In genomic region chr7:142146033-142146432, GRCm38 (mm10) we compare ENCODE assay signal across 9 mouse cellular contexts. TPM values are rescaled to one million over a fixed set of nuclear protein-coding genes. Genes with fewer than 3 reads are reported as not detected.
DNase-seq lines count a peak whose midpoint lies in the region; ATAC-seq and TF ChIP-seq lines count a peak whose summit lies in the region.
"Had no signal": no experiment of that assay in that cellular context is flagged by ENCODE, and none has a peak within 500 bp of the region (broad histone marks: within the 10 kb centered on the region; RNA-seq: fewer than 3 reads in every experiment).

No protein-coding gene starts in this region.

- no peaks in the 10 kb centered on the region for H3K27me3 ChIP-seq in forebrain, embryonic 14.5 days (replicated peaks; ENCODE audit: control insufficient read depth, insufficient read depth, low read length)
- no peaks in the 10 kb centered on the region for H3K27me3 ChIP-seq in forebrain, embryonic 13.5 days
- H3K27me3 ChIP-seq in spleen, adult 2 months (ENCODE audit: control insufficient read depth, insufficient read depth, low read length) = no peaks in the 10 kb centered on the region
- no peaks in the 10 kb centered on the region for H3K27me3 ChIP-seq in hindbrain, postnatal 0 days (ENCODE audit: insufficient read depth, low read length)
- H3K27me3 ChIP-seq in liver, embryonic 14.5 days (ENCODE audit: control insufficient read depth, insufficient read depth, low read length) = no peaks in the 10 kb centered on the region

- TF ChIP-seq EP300 in liver, embryonic 14.5 days (IDR thresholded peaks at IDR 0.05; ENCODE audit: low read depth) = no peak

- no peak for TF ChIP-seq CTCF in spleen, adult 2 months (IDR thresholded peaks at IDR 0.05; ENCODE audit: extremely low read depth, insufficient read depth, insufficient read length, insufficient replicate concordance)
- peak; percentile 66 for TF ChIP-seq CTCF in hindbrain, postnatal 0 days (IDR thresholded peaks at IDR 0.05; ENCODE audit: low read depth)
- peak; percentile 51 for TF ChIP-seq CTCF in liver, embryonic 14.5 days (IDR thresholded peaks at IDR 0.05; ENCODE audit: low read depth)

- ATAC-seq in forebrain, embryonic 14.5 days = no peak
- no peak for ATAC-seq in forebrain, embryonic 13.5 days
- no peak for ATAC-seq in hindbrain, postnatal 0 days
- no peak for ATAC-seq in liver, embryonic 14.5 days (ENCODE audit: insufficient read depth)

- H3K4me2 ChIP-seq in forebrain, embryonic 14.5 days (ENCODE audit: low read length) = no peak overlapping the region
- no peak overlapping the region for H3K4me2 ChIP-seq in forebrain, embryonic 13.5 days
- H3K4me2 ChIP-seq in hindbrain, postnatal 0 days (ENCODE audit: low read depth, low read length) = no peak overlapping the region
- H3K4me2 ChIP-seq in liver, embryonic 14.5 days (ENCODE audit: low read depth) = no peak overlapping the region

- no peak for TF ChIP-seq POLR2A in spleen, adult 2 months (IDR thresholded peaks at IDR 0.05; ENCODE audit: low read depth, low read length)

- H3K27ac ChIP-seq in forebrain, embryonic 14.5 days (ENCODE audit: low read depth, low read length) = no peak overlapping the region
- H3K27ac ChIP-seq in forebrain, embryonic 13.5 days = no peak overlapping the region
- H3K27ac ChIP-seq in spleen, adult 2 months (ENCODE audit: insufficient read depth, low read length) = no peak overlapping the region
- H3K27ac ChIP-seq in hindbrain, postnatal 0 days = no peak overlapping the region
- no peak overlapping the region for H3K27ac ChIP-seq in liver, embryonic 14.5 days

- DNase-seq in forebrain, embryonic 14.5 days (ENCODE audit: low spot score) = peak; percentile 77
- DNase-seq in spleen, adult 2 months (ENCODE audit: low read depth in 1 of 2, low spot score in 2 of 2) = peak; percentile 4 to 7
- no peak for DNase-seq in spleen, postnatal 4 days (ENCODE audit: low spot score in 2 of 2)
- peak; percentile 16 for DNase-seq in cerebellum, adult 8-10 months
- DNase-seq in hindbrain, postnatal 0 days (ENCODE audit: low spot score) = peak; percentile 73
- DNase-seq in liver, embryonic 14.5 days (ENCODE audit: low read depth in 3 of 3, low spot score in 3 of 3) = peak in 2 of 3 experiments; percentile 14 to 19
- peak; percentile 25 for DNase-seq in right cerebral cortex, postnatal 14 days

- H3K9ac ChIP-seq in forebrain, embryonic 14.5 days (ENCODE audit: low read length) = no peak overlapping the region
- H3K9ac ChIP-seq in forebrain, embryonic 13.5 days = no peak overlapping the region
- no peak overlapping the region for H3K9ac ChIP-seq in hindbrain, postnatal 0 days (replicated peaks; ENCODE audit: low read length)
- no peak overlapping the region for H3K9ac ChIP-seq in liver, embryonic 14.5 days (replicated peaks)

- no peaks in the 10 kb centered on the region for H3K4me1 ChIP-seq in forebrain, embryonic 14.5 days (ENCODE audit: control insufficient read depth, insufficient read depth, low read length)
- H3K4me1 ChIP-seq in forebrain, embryonic 13.5 days = no peaks in the 10 kb centered on the region
- H3K4me1 ChIP-seq in spleen, adult 2 months (ENCODE audit: control insufficient read depth, insufficient read depth, insufficient read length) = no peaks in the 10 kb centered on the region
- no peaks in the 10 kb centered on the region for H3K4me1 ChIP-seq in hindbrain, postnatal 0 days (ENCODE audit: insufficient read depth, low read length)
- H3K4me1 ChIP-seq in liver, embryonic 14.5 days (replicated peaks; ENCODE audit: control insufficient read depth in 2 of 2, insufficient read depth in 2 of 2, low read length in 1 of 2) = no peaks in the 10 kb centered on the region

- no peaks in the 10 kb centered on the region for H3K36me3 ChIP-seq in forebrain, embryonic 14.5 days (ENCODE audit: control insufficient read depth, insufficient read depth, low read length)
- H3K36me3 ChIP-seq in forebrain, embryonic 13.5 days (ENCODE audit: poor library complexity, severe bottlenecking) = no peaks in the 10 kb centered on the region
- no peaks in the 10 kb centered on the region for H3K36me3 ChIP-seq in spleen, adult 2 months (ENCODE audit: control insufficient read depth, insufficient read depth, low read length)
- no peaks in the 10 kb centered on the region for H3K36me3 ChIP-seq in hindbrain, postnatal 0 days (ENCODE audit: insufficient read depth, low read length)
- H3K36me3 ChIP-seq in liver, embryonic 14.5 days (replicated peaks; ENCODE audit: control insufficient read depth, insufficient read depth, low read depth) = no peaks in the 10 kb centered on the region

- H3K4me3 ChIP-seq in forebrain, embryonic 14.5 days (ENCODE audit: low read depth, low read length) = no peak overlapping the region
- no peak overlapping the region for H3K4me3 ChIP-seq in forebrain, embryonic 13.5 days
- H3K4me3 ChIP-seq in spleen, adult 2 months (ENCODE audit: extremely low read depth, insufficient read depth, insufficient read length) = no peak overlapping the region
- no peak overlapping the region for H3K4me3 ChIP-seq in hindbrain, postnatal 0 days (ENCODE audit: low read length)
- no peak overlapping the region for H3K4me3 ChIP-seq in liver, embryonic 14.5 days (ENCODE audit: insufficient read depth in 1 of 2, low read depth in 2 of 2, low read length in 2 of 2)

- 0% methylated on average over 1 of the region's 1 CpGs for WGBS in forebrain, embryonic 14.5 days
- WGBS in forebrain, embryonic 13.5 days = 4% methylated on average over 1 of the region's 1 CpGs
- 10% methylated on average over 1 of the region's 1 CpGs for WGBS in spleen, adult 2 months
- WGBS in hindbrain, postnatal 0 days = 10% methylated on average over 1 of the region's 1 CpGs
- 3% methylated on average over 1 of the region's 1 CpGs for WGBS in liver, embryonic 14.5 days (ENCODE audit: insufficient replicate concordance)

- no peaks in the 10 kb centered on the region for H3K9me3 ChIP-seq in forebrain, embryonic 14.5 days (replicated peaks; ENCODE audit: control insufficient read depth, low read length)
- no peaks in the 10 kb centered on the region for H3K9me3 ChIP-seq in forebrain, embryonic 13.5 days (replicated peaks)
- H3K9me3 ChIP-seq in hindbrain, postnatal 0 days (ENCODE audit: low read length) = no peaks in the 10 kb centered on the region
- no peaks in the 10 kb centered on the region for H3K9me3 ChIP-seq in liver, embryonic 14.5 days (ENCODE audit: control insufficient read depth, low read length)

RNA-seq across cellular contexts. Expression of gene Gm45337, which starts 1.6 kb away (rescaled TPM):
- polyA plus RNA-seq in forebrain, embryonic 14.5 days (2014; fragmentation: Nextera tagmentation; extraction: Ambion mirVana) = not detected in 2 replicates
- polyA plus RNA-seq in forebrain, embryonic 13.5 days (2015; fragmentation: Nextera tagmentation; extraction: Ambion mirVana) = not detected in 2 replicates
- not detected in 2 replicates for polyA plus RNA-seq in spleen, adult 2 months (2012; rRNA removed)
- not detected in 2 replicates for total RNA-seq in hindbrain, postnatal 0 days (2014; rRNA removed)
- not detected in 2 replicates for polyA plus RNA-seq in hindbrain, postnatal 0 days (2015; fragmentation: Nextera tagmentation; extraction: Ambion mirVana)
- not detected in 2 replicates for polyA plus RNA-seq in liver, embryonic 14.5 days (2012; rRNA removed)
- polyA plus RNA-seq in liver, embryonic 14.5 days (2014; fragmentation: Nextera tagmentation; extraction: Ambion mirVana) = not detected in 2 replicates
- total RNA-seq: hematopoietic stem cell, adult 5-6 weeks had no signal

RNA-seq across cellular contexts. Expression of gene Gm39115, which starts 10.2 kb away (rescaled TPM):
- not detected in 2 replicates for polyA plus RNA-seq in forebrain, embryonic 14.5 days (2014; fragmentation: Nextera tagmentation; extraction: Ambion mirVana)
- not detected in 2 replicates for polyA plus RNA-seq in forebrain, embryonic 13.5 days (2015; fragmentation: Nextera tagmentation; extraction: Ambion mirVana)
- not detected in 2 replicates for polyA plus RNA-seq in spleen, adult 2 months (2012; rRNA removed)
- not detected in 2 replicates for total RNA-seq in hindbrain, postnatal 0 days (2014; rRNA removed)
- polyA plus RNA-seq in hindbrain, postnatal 0 days (2015; fragmentation: Nextera tagmentation; extraction: Ambion mirVana) = not detected in 2 replicates
- polyA plus RNA-seq in liver, embryonic 14.5 days (2012; rRNA removed) = not detected in 2 replicates
- not detected in 2 replicates for polyA plus RNA-seq in liver, embryonic 14.5 days (2014; fragmentation: Nextera tagmentation; extraction: Ambion mirVana)
- total RNA-seq: hematopoietic stem cell, adult 5-6 weeks had no signal

RNA-seq across cellular contexts. Expression of gene Gm29735, which starts 10.9 kb away (rescaled TPM):
- not detected in 2 replicates for polyA plus RNA-seq in forebrain, embryonic 14.5 days (2014; fragmentation: Nextera tagmentation; extraction: Ambion mirVana)
- polyA plus RNA-seq in forebrain, embryonic 13.5 days (2015; fragmentation: Nextera tagmentation; extraction: Ambion mirVana) = not detected in 2 replicates
- not detected in 2 replicates for polyA plus RNA-seq in spleen, adult 2 months (2012; rRNA removed)
- total RNA-seq in hindbrain, postnatal 0 days (2014; rRNA removed) = not detected in 2 replicates
- polyA plus RNA-seq in hindbrain, postnatal 0 days (2015; fragmentation: Nextera tagmentation; extraction: Ambion mirVana) = not detected in 2 replicates
- not detected in 2 replicates for polyA plus RNA-seq in liver, embryonic 14.5 days (2012; rRNA removed)
- not detected in 2 replicates for polyA plus RNA-seq in liver, embryonic 14.5 days (2014; fragmentation: Nextera tagmentation; extraction: Ambion mirVana)
- total RNA-seq: hematopoietic stem cell, adult 5-6 weeks had no signal

RNA-seq across cellular contexts. Expression of gene Gm4553, which starts 19.5 kb away (rescaled TPM):
- polyA plus RNA-seq in forebrain, embryonic 14.5 days (2014; fragmentation: Nextera tagmentation; extraction: Ambion mirVana) = not detected in 2 replicates
- polyA plus RNA-seq in forebrain, embryonic 13.5 days (2015; fragmentation: Nextera tagmentation; extraction: Ambion mirVana) = not detected in 2 replicates
- polyA plus RNA-seq in spleen, adult 2 months (2012; rRNA removed) = not detected in 2 replicates
- total RNA-seq in hindbrain, postnatal 0 days (2014; rRNA removed) = not detected in 2 replicates
- polyA plus RNA-seq in hindbrain, postnatal 0 days (2015; fragmentation: Nextera tagmentation; extraction: Ambion mirVana) = not detected in 2 replicates
- not detected in 2 replicates for polyA plus RNA-seq in liver, embryonic 14.5 days (2012; rRNA removed)
- polyA plus RNA-seq in liver, embryonic 14.5 days (2014; fragmentation: Nextera tagmentation; extraction: Ambion mirVana) = not detected in 2 replicates
- total RNA-seq: hematopoietic stem cell, adult 5-6 weeks had no signal

RNA-seq across cellular contexts. Expression of gene Gm45618, which starts 25.5 kb away (rescaled TPM):
- polyA plus RNA-seq in forebrain, embryonic 14.5 days (2014; fragmentation: Nextera tagmentation; extraction: Ambion mirVana) = not detected in 2 replicates
- polyA plus RNA-seq in forebrain, embryonic 13.5 days (2015; fragmentation: Nextera tagmentation; extraction: Ambion mirVana) = not detected in 2 replicates
- polyA plus RNA-seq in spleen, adult 2 months (2012; rRNA removed) = not detected in 2 replicates
- total RNA-seq in hindbrain, postnatal 0 days (2014; rRNA removed) = not detected in 2 replicates
- polyA plus RNA-seq in hindbrain, postnatal 0 days (2015; fragmentation: Nextera tagmentation; extraction: Ambion mirVana) = not detected in 2 replicates
- not detected in 2 replicates for polyA plus RNA-seq in liver, embryonic 14.5 days (2012; rRNA removed)
- not detected in 2 replicates for polyA plus RNA-seq in liver, embryonic 14.5 days (2014; fragmentation: Nextera tagmentation; extraction: Ambion mirVana)
- total RNA-seq: hematopoietic stem cell, adult 5-6 weeks had no signal

Comparison
In these comparisons a context has a peak if more than half of its experiments do, and no peak if none do; other contexts are left out.
1. DNase-seq: peak in forebrain, embryonic 14.5 days (single experiment), spleen, adult 2 months (2 of 2), cerebellum, adult 8-10 months (single experiment), hindbrain, postnatal 0 days (single experiment), liver, embryonic 14.5 days (2 of 3) and right cerebral cortex, postnatal 14 days (single experiment); none in spleen, postnatal 4 days (0 of 2).